Mouse (Mus musculus) lung, embryonic 16.5 days (tissue): ENCODE measurements around the gene Gm10720. TPM values are rescaled to one million over a fixed set of nuclear protein-coding genes. Genes with fewer than 3 reads are reported as not detected.
"Not testable (repeated sequence)": the region's sequence is repeated elsewhere in the genome, so short reads cannot be mapped to it uniquely, and the experiment has no call there.

Experiments used
- ATAC-seq: fragments of 200-750 bp; cut with Nextera tagmentation; 2 replicates; pipeline ENCODE4 v1.8.0; 2017; ENCODE audit warnings: low read depth, mild to moderate bottlenecking, moderate library complexity
- H3K27ac ChIP-seq: fragments of 300-500 bp; sonication (generic); 2 replicates; pipeline ENCODE4 v1.5.1; 2014; ENCODE audit warnings: mild to moderate bottlenecking, control low read depth, low read length
- H3K27me3 ChIP-seq: fragments of 300-500 bp; sonication (generic); 2 replicates; pipeline ENCODE4 v1.6.1; 2014; ENCODE audit warnings: low read depth, low read length, mixed read lengths; ENCODE audit not compliant: control insufficient read depth, insufficient read depth
- H3K36me3 ChIP-seq: fragments of 300-500 bp; sonication (generic); 2 replicates; pipeline ENCODE4 v1.6.1; 2014; ENCODE audit warnings: low read length; ENCODE audit not compliant: control insufficient read depth, insufficient read depth
- H3K4me1 ChIP-seq: fragments of 300-500 bp; sonication (generic); replicated peaks from 2 replicates; pipeline ENCODE4 v1.6.1; 2014; ENCODE audit warnings: low read length, mixed read lengths; ENCODE audit not compliant: control insufficient read depth, insufficient read depth
- H3K4me2 ChIP-seq: fragments of 300-500 bp; sonication (generic); 2 replicates; pipeline ENCODE4 v1.6.1; 2014; ENCODE audit warnings: low read depth, low read length, control low read depth
- H3K4me3 ChIP-seq: fragments of 300-500 bp; sonication (generic); 2 replicates; pipeline ENCODE4 v1.5.1; 2014; ENCODE audit warnings: mild to moderate bottlenecking, low read length, control low read depth
- H3K9ac ChIP-seq: fragments of 300-500 bp; sonication (generic); 2 replicates; pipeline ENCODE4 v1.6.1; 2014; ENCODE audit warnings: low read length, control low read depth
- H3K9me3 ChIP-seq: fragments of 300-500 bp; sonication (generic); 2 replicates; pipeline ENCODE4 v1.6.1; 2016; ENCODE audit warnings: low read length; ENCODE audit not compliant: control insufficient read depth
- whole genome bisulfite sequencing: fragments of 180-500 bp; shearing (Covaris S2); extraction: QIAGEN DNeasy Blood & Tissue Kit; methylation state at CpG from one replicate; pipeline ENCODE4 v1.1.7; 2014; 5-methylcytosine and 5-hydroxymethylcytosine counted together
- polyA plus RNA-seq: library from polyadenylated mRNA; unstranded; fragments of >200 nt; fragmentation: Nextera tagmentation; extraction: Ambion mirVana; gene quantifications from 2 replicates; pipeline ENCODE4 v1.2.1, GENCODE M21; 2015

The Gm10720 gene
- polyA plus RNA-seq, 1 experiment from 2014 or later: not detected

DNA sequence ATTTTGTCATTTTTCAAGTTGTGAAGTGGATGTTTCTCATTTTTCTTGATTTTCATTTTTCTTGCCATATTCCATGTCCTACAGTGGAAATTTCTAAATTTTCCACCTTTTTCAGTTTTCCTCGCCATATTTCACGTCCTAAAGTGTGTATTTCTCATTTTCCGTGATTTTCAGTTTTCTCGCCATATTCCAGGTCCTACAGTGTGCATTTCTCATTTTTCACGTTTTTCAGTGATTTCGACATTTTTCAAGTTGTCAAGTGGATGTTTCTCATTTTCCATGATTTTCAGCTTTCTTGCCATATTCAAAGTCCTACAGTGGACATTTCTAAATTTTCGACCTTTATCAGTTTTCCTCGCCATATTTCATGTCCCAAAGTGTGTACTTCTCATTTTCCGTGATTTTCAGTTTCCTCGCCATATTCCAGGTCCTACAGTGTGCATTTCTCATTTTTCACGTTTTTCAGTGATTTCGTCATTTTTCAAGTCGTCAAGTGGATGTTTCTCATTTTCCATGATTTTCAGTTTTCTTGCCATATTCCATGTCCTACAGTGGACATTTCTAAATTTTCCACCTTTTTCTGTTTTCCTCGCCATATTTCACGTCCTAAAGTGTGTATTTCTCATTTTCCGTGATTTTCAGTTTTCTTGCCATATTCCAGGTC lies 8.7 kb downstream of the Gm10720 start:
- not testable (repeated sequence) for H3K9me3 ChIP-seq, H3K9ac ChIP-seq, H3K4me2 ChIP-seq, H3K27me3 ChIP-seq, H3K27ac ChIP-seq, ATAC-seq, H3K4me1 ChIP-seq, H3K36me3 ChIP-seq, H3K4me3 ChIP-seq
- 66% methylated on average over 15 of the region's 16 CpGs for WGBS

- ATAC-seq, H3K27me3 ChIP-seq, H3K27ac ChIP-seq, H3K9ac ChIP-seq, H3K4me1 ChIP-seq, H3K4me2 ChIP-seq, H3K9me3 ChIP-seq, H3K4me3 ChIP-seq, H3K36me3 ChIP-seq: not testable (repeated sequence)
- WGBS: 71% methylated on average over 12 of the region's 12 CpGs
These were observed 9.5 kb downstream of the Gm10720 start, which contains the start of gene Gm10717 for GRCm38 (mm10) chr9:3024912-3025467. Gm10717 (plus strand) TSS chr9:3025417.

DNA sequence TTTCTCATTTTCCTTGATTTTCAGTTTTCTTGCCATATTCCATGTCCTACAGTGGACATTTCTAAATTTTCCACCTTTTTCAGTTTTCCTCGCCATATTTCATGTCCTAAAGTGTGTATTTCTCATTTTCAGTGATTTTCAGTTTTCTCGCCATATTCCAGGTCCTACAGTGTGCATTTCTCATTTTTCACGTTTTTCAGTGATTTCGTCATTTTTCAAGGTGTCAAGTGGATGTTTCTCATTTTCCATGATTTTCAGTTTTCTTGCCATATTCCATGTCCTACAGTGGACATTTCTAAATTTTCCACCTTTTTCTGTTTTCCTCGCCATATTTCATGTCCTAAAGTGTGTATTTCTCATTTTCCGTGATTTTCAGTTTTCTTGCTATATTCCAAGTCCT lies 10.2 kb downstream of the Gm10720 start:
- not testable (repeated sequence) for ATAC-seq, H3K9ac ChIP-seq, H3K4me3 ChIP-seq, H3K9me3 ChIP-seq, H3K27ac ChIP-seq, H3K36me3 ChIP-seq, H3K4me2 ChIP-seq, H3K4me1 ChIP-seq, H3K27me3 ChIP-seq
- 64% methylated on average over 4 of the region's 6 CpGs for WGBS

GRCm38 (mm10) chr9:3026136-3026535 lies 10.7 kb downstream of the Gm10720 start:
- H3K4me3 ChIP-seq, H3K27me3 ChIP-seq, H3K36me3 ChIP-seq, H3K9me3 ChIP-seq, H3K4me1 ChIP-seq, H3K27ac ChIP-seq, H3K9ac ChIP-seq, H3K4me2 ChIP-seq, ATAC-seq: not testable (repeated sequence)
- WGBS: 78% methylated on average over 5 of the region's 5 CpGs

GRCm38 (mm10) chr9:3026741-3027140 lies 11.3 kb downstream of the Gm10720 start:
- H3K9me3 ChIP-seq, H3K9ac ChIP-seq, H3K4me3 ChIP-seq, H3K4me1 ChIP-seq, H3K27me3 ChIP-seq, H3K36me3 ChIP-seq, H3K27ac ChIP-seq, H3K4me2 ChIP-seq, ATAC-seq: not testable (repeated sequence)
- WGBS: 64% methylated on average over 9 of the region's 9 CpGs

DNA sequence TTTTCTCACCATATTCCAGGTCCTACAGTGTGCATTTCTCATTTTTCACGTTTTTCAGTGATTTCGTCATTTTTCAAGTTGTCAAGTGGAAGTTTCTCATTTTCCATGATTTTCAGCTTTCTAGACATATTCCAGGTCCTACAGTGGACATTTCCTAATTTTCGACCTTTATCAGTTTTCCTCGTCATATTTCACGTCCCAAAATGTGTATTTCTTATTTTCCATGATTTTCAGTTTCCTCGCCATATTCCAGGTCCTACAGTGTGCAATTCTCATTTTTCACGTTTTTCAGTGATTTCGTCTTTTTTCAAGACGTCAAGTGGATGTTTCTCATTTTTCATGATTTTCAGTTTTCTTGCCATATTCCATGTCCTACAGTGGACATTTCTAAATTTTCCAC lies 11.7 kb downstream of the Gm10720 start:
- H3K4me1 ChIP-seq, H3K36me3 ChIP-seq, H3K9ac ChIP-seq, H3K9me3 ChIP-seq, H3K27ac ChIP-seq, ATAC-seq, H3K4me3 ChIP-seq, H3K4me2 ChIP-seq, H3K27me3 ChIP-seq: not testable (repeated sequence)
- WGBS: 73% methylated on average over 9 of the region's 9 CpGs

DNA sequence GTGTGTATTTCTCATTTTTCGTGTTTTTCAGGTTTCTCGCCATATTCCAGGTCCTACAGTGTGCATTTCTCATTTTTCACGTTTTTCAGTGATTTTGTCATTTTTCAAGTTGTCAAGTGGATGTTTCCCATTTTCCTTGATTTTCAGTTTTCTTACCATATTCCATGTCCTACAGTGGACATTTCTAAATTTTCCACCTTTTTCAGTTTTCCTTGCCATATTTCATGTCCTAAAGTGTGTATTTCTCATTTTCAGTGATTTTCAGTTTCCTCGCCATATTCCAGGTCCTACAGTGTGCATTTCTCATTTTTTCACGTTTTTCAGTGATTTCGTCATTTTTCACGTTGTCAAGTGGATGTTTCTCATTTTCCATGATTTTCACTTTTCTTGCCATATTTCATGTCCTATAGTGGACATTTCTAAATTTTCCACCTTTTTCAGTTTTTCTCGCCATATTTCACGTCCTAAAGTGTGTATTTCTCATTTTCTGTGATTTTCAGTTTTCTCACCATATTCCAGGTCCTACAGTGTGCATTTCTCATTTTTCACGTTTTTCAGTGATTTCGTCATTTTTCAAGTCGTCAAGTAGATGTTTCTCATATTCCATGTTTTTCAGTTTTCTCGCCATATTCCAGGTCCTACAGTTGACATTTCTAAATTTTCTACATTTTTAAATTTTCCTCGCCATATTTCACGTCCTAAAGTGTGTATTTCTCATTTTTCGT lies 14.0 kb downstream of the Gm10720 start:
- not testable (repeated sequence) for H3K4me1 ChIP-seq, H3K27me3 ChIP-seq, H3K4me3 ChIP-seq, H3K36me3 ChIP-seq, ATAC-seq, H3K9me3 ChIP-seq, H3K4me2 ChIP-seq, H3K9ac ChIP-seq, H3K27ac ChIP-seq
- 66% methylated on average over 12 of the region's 16 CpGs for WGBS

- not testable (repeated sequence) for H3K36me3 ChIP-seq, H3K9me3 ChIP-seq, ATAC-seq, H3K4me1 ChIP-seq, H3K27me3 ChIP-seq, H3K4me3 ChIP-seq, H3K4me2 ChIP-seq, H3K27ac ChIP-seq, H3K9ac ChIP-seq
- 70% methylated on average over 2 of the region's 10 CpGs for WGBS
These were observed 15.3 kb downstream of the Gm10720 start for GRCm38 (mm10) chr9:3030677-3031318.

- not testable (repeated sequence) for H3K4me2 ChIP-seq, H3K4me1 ChIP-seq, H3K4me3 ChIP-seq, H3K36me3 ChIP-seq, H3K9me3 ChIP-seq, H3K9ac ChIP-seq, H3K27ac ChIP-seq, ATAC-seq, H3K27me3 ChIP-seq
- WGBS: no CpG with 5 or more reads among the region's 8 CpGs
These were observed 18.8 kb downstream of the Gm10720 start, which contains the start of gene Gm17535 for GRCm38 (mm10) chr9:3034299-3034698. Gm17535 (plus strand) TSS chr9:3034599.
